Mouse (Mus musculus): ENCODE data around the gene Psen2. TPM values are rescaled to one million over a fixed set of nuclear protein-coding genes. Genes with fewer than 3 reads are reported as not detected.

Psen2 gene
- polyA plus RNA-seq, 1 experiment from 2014 or later: 22.6 TPM

DNA sequence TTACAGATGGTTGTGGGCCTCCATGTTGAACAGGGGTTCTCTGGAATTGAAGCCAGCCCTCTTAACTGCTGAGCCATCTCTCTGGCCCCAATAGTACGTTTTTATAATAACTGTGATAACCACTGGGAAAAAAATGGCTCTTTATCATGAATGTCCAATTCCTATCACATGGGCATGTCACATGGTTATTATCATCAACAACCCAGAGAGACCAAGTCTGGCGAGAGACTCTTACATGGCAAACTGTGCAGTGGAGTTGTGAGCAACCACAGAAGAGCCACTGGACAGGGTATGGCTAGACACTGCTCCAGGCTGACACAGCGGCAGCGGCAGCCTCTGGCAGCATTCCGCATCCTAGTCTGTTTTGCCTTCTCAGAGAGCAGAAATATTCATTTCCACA lies 8.9 kb downstream of the Psen2 start:
- Histone ChIP-seq H3K27me3 (replicated peaks; ENCODE audit: control insufficient read depth, insufficient read depth, low read length) (no peaks in the 10 kb centered on the region), H3K4me1 (ENCODE audit: control insufficient read depth, insufficient read depth, low read length) (peaks cover 16% of the 10 kb centered on the region), H3K27ac (ENCODE audit: low read length) (no peak overlapping the region), H3K36me3 (ENCODE audit: control insufficient read depth, insufficient read depth, low read length) (no peaks in the 10 kb centered on the region), H3K9me3 (ENCODE audit: control insufficient read depth, low read length) (no peaks in the 10 kb centered on the region), H3K4me3 (ENCODE audit: low read length) (no peak overlapping the region), H3K4me2 (ENCODE audit: low read depth, low read length) (no peak overlapping the region), H3K9ac (ENCODE audit: low read depth, low read length) (no peak overlapping the region)
- no peak for ATAC-seq
- 83% methylated on average over 5 of the region's 5 CpGs for WGBS

DNA sequence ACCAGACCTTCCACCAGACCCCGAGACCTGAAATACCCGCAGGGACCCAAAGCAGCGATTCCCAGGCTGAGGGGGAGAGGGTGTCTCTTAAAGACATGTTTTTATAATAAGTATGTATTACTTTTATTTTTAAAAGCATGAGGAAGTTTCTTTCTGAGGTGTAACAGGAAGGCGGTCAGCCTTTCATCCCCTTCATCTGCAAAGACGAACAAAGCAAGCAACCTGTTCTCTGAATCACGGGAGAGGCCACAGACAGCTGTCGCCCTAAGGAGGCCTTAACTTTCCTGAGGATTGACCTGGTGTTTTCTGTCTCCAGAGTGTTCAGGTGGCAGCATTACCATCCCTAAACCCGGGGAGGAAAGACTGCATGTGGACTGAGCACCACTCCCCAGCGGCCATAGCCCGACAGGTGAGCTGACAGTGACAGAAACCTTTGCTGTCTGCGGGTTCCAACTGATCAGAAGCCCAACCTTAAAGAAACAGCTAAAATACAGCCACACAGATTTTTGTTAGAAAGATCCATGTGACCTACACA lies 10.5 kb downstream of the Psen2 start:
- no peak overlapping the region for H3K27ac ChIP-seq (ENCODE audit: low read length)
- peaks cover 16% of the 10 kb centered on the region for H3K4me1 ChIP-seq (ENCODE audit: control insufficient read depth, insufficient read depth, low read length)
- no peaks in the 10 kb centered on the region for H3K36me3 ChIP-seq (ENCODE audit: control insufficient read depth, insufficient read depth, low read length)
- no peak overlapping the region for H3K4me3 ChIP-seq (ENCODE audit: low read length)
- no peak overlapping the region for H3K4me2 ChIP-seq (ENCODE audit: low read depth, low read length)
- no peaks in the 10 kb centered on the region for H3K9me3 ChIP-seq (ENCODE audit: control insufficient read depth, low read length)
- ATAC-seq: no peak
- no peak overlapping the region for H3K9ac ChIP-seq (ENCODE audit: low read depth, low read length)
- WGBS: 81% methylated on average over 11 of the region's 11 CpGs
- H3K27me3 ChIP-seq (replicated peaks; ENCODE audit: control insufficient read depth, insufficient read depth, low read length): no peaks in the 10 kb centered on the region

- Histone ChIP-seq H3K36me3 (ENCODE audit: control insufficient read depth, insufficient read depth, low read length) (no peaks in the 10 kb centered on the region), H3K27me3 (replicated peaks; ENCODE audit: control insufficient read depth, insufficient read depth, low read length) (no peaks in the 10 kb centered on the region), H3K9ac (ENCODE audit: low read depth, low read length) (no peak overlapping the region), H3K27ac (ENCODE audit: low read length) (no peak overlapping the region), H3K4me3 (ENCODE audit: low read length) (no peak overlapping the region), H3K4me1 (ENCODE audit: control insufficient read depth, insufficient read depth, low read length) (peaks cover 16% of the 10 kb centered on the region), H3K4me2 (ENCODE audit: low read depth, low read length) (no peak overlapping the region), H3K9me3 (ENCODE audit: control insufficient read depth, low read length) (no peaks in the 10 kb centered on the region)
- 71% methylated on average over 10 of the region's 10 CpGs for WGBS
- no peak for ATAC-seq
Measured at GRCm38 (mm10) chr1:180251176-180252048, 11.8 kb downstream of the Psen2 start.

DNA sequence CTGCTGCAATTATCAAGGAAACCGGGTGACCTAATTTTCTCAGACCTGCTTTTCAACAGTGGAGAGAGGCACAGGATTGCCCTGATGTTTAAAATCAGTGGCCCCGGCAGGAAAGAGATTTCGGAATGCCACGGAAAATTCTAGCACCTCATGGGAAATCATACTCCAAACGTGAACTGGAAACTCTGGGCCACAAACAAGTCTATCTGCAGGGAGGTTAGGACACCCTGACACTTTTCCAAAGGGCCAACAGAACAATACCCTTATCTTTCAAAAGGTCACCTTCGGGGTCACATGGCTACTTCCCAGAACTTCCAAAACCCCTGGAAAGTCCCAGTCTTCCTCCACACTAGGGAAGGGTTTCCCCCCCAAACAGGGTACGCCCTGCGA lies 12.8 kb downstream of the Psen2 start:
- Histone ChIP-seq H3K9ac (ENCODE audit: low read depth, low read length) (no peak overlapping the region), H3K36me3 (ENCODE audit: control insufficient read depth, insufficient read depth, low read length) (no peaks in the 10 kb centered on the region), H3K4me2 (ENCODE audit: low read depth, low read length) (no peak overlapping the region), H3K4me1 (ENCODE audit: control insufficient read depth, insufficient read depth, low read length) (peaks cover 14% of the 10 kb centered on the region), H3K9me3 (ENCODE audit: control insufficient read depth, low read length) (no peaks in the 10 kb centered on the region), H3K4me3 (ENCODE audit: low read length) (no peak overlapping the region), H3K27ac (ENCODE audit: low read length) (no peak overlapping the region), H3K27me3 (replicated peaks; ENCODE audit: control insufficient read depth, insufficient read depth, low read length) (no peaks in the 10 kb centered on the region)
- WGBS: 63% methylated on average over 8 of the region's 8 CpGs
- no peak for ATAC-seq

- Histone ChIP-seq H3K9ac (ENCODE audit: low read depth, low read length) (0 out of 2 replicates have a peak overlapping the region, but pooled peaks have one; percentile 22), H3K9me3 (ENCODE audit: control insufficient read depth, low read length) (no peaks in the 10 kb centered on the region), H3K27ac (ENCODE audit: low read length) (no peak overlapping the region), H3K36me3 (ENCODE audit: control insufficient read depth, insufficient read depth, low read length) (no peaks in the 10 kb centered on the region), H3K4me3 (ENCODE audit: low read length) (no peak overlapping the region), H3K4me1 (ENCODE audit: control insufficient read depth, insufficient read depth, low read length) (peaks cover 8% of the 10 kb centered on the region), H3K27me3 (replicated peaks; ENCODE audit: control insufficient read depth, insufficient read depth, low read length) (no peaks in the 10 kb centered on the region), H3K4me2 (ENCODE audit: low read depth, low read length) (peak overlapping the region; percentile 24; the same call in 1 of the 2 replicates)
- peak; percentile 49 for ATAC-seq
- 32% methylated on average over 20 of the region's 20 CpGs for WGBS
Measured at GRCm38 (mm10) chr1:180249666-180250440, 13.4 kb downstream of the Psen2 start.

- H3K4me3 ChIP-seq (ENCODE audit: low read length): no peak overlapping the region
- no peak overlapping the region for H3K27ac ChIP-seq (ENCODE audit: low read length)
- no peaks in the 10 kb centered on the region for H3K9me3 ChIP-seq (ENCODE audit: control insufficient read depth, low read length)
- no peak for ATAC-seq
- no peak overlapping the region for H3K9ac ChIP-seq (ENCODE audit: low read depth, low read length)
- 82% methylated on average over 7 of the region's 7 CpGs for WGBS
- no peaks in the 10 kb centered on the region for H3K36me3 ChIP-seq (ENCODE audit: control insufficient read depth, insufficient read depth, low read length)
- H3K4me2 ChIP-seq (ENCODE audit: low read depth, low read length): no peak overlapping the region
- no peaks in the 10 kb centered on the region for H3K27me3 ChIP-seq (replicated peaks; ENCODE audit: control insufficient read depth, insufficient read depth, low read length)
- H3K4me1 ChIP-seq (ENCODE audit: control insufficient read depth, insufficient read depth, low read length): peaks cover 7% of the 10 kb centered on the region; the same call in 1 of the 2 replicates
Measured at GRCm38 (mm10) chr1:180248593-180249146, 14.6 kb downstream of the Psen2 start.

- H3K27ac ChIP-seq (ENCODE audit: low read length): no peak overlapping the region
- no peak overlapping the region for H3K4me2 ChIP-seq (ENCODE audit: low read depth, low read length)
- peak; percentile 47; the same call in 1 of the 2 replicates for ATAC-seq
- no peaks in the 10 kb centered on the region for H3K36me3 ChIP-seq (ENCODE audit: control insufficient read depth, insufficient read depth, low read length)
- H3K27me3 ChIP-seq (replicated peaks; ENCODE audit: control insufficient read depth, insufficient read depth, low read length): no peaks in the 10 kb centered on the region
- peaks cover 7% of the 10 kb centered on the region; the same call in 1 of the 2 replicates for H3K4me1 ChIP-seq (ENCODE audit: control insufficient read depth, insufficient read depth, low read length)
- no peak overlapping the region for H3K4me3 ChIP-seq (ENCODE audit: low read length)
- no peak overlapping the region for H3K9ac ChIP-seq (ENCODE audit: low read depth, low read length)
- 67% methylated on average over 7 of the region's 7 CpGs for WGBS
- H3K9me3 ChIP-seq (ENCODE audit: control insufficient read depth, low read length): no peaks in the 10 kb centered on the region
Measured at GRCm38 (mm10) chr1:180247901-180248300, 15.3 kb downstream of the Psen2 start.

- 62% methylated on average over 13 of the region's 13 CpGs for WGBS
- ATAC-seq: peak; percentile 77
Measured at GRCm38 (mm10) chr1:180245741-180246507, 17.3 kb downstream of the Psen2 start.

More at GRCm38 (mm10) chr1:180245741-180246507, 17.3 kb downstream of the Psen2 start:
- no peak overlapping the region; the same call in 1 of the 2 replicates for H3K27ac ChIP-seq (ENCODE audit: low read length)
- no peaks in the 10 kb centered on the region for H3K9me3 ChIP-seq (ENCODE audit: control insufficient read depth, low read length)
- peaks cover 7% of the 10 kb centered on the region; the same call in 1 of the 2 replicates for H3K4me1 ChIP-seq (ENCODE audit: control insufficient read depth, insufficient read depth, low read length)
- no peak overlapping the region for H3K4me3 ChIP-seq (ENCODE audit: low read length)
- no peaks in the 10 kb centered on the region for H3K36me3 ChIP-seq (ENCODE audit: control insufficient read depth, insufficient read depth, low read length)
- no peak overlapping the region for H3K9ac ChIP-seq (ENCODE audit: low read depth, low read length)
- H3K27me3 ChIP-seq (replicated peaks; ENCODE audit: control insufficient read depth, insufficient read depth, low read length): no peaks in the 10 kb centered on the region
- no peak overlapping the region for H3K4me2 ChIP-seq (ENCODE audit: low read depth, low read length)

Measured in intestine, embryonic 16.5 days (tissue).